Mouse (Mus musculus) ES-Bruce4 (cell line): ENCODE results near the gene Mapk6. TPM values are rescaled to one million over a fixed set of nuclear protein-coding genes. Genes with fewer than 3 reads are reported as not detected.
A peak's percentile ranks its signal among the peaks of the same experiment; 100 is the strongest.

Experiments
- H3K27ac ChIP-seq: 2 replicates; pipeline ENCODE4 v1.5.1; 2012; ENCODE audit warnings: low read length, inconsistent platforms; ENCODE audit not compliant: insufficient read depth
- H3K27me3 ChIP-seq: 2 replicates; pipeline ENCODE4 v1.6.1; 2012; ENCODE audit warnings: mild to moderate bottlenecking, low read length, inconsistent platforms; ENCODE audit not compliant: control insufficient read depth, poor library complexity, insufficient read depth, severe bottlenecking
- H3K36me3 ChIP-seq: 2 replicates; pipeline ENCODE4 v1.6.1; 2012; ENCODE audit warnings: inconsistent platforms, mild to moderate bottlenecking, low read length, moderate library complexity; ENCODE audit not compliant: control insufficient read depth, poor library complexity, insufficient read depth, severe bottlenecking
- H3K4me1 ChIP-seq: one replicate; pipeline ENCODE4 v1.8.1; 2011; ENCODE audit warnings: low read length; ENCODE audit not compliant: control insufficient read depth, insufficient read depth
- H3K4me3 ChIP-seq: 2 replicates; pipeline ENCODE4 v1.5.1; 2011; ENCODE audit warnings: low read depth, mild to moderate bottlenecking, low read length
- H3K9ac ChIP-seq: 2 replicates; pipeline ENCODE4 v1.6.1; 2012; ENCODE audit warnings: low read depth, mild to moderate bottlenecking, inconsistent platforms; ENCODE audit not compliant: poor library complexity, severe bottlenecking
- H3K9me3 ChIP-seq: replicated peaks from 2 replicates; pipeline ENCODE4 v1.6.1; 2012; ENCODE audit warnings: mild to moderate bottlenecking, low read length, inconsistent platforms; ENCODE audit not compliant: control insufficient read depth, poor library complexity, insufficient read depth, severe bottlenecking
- CTCF ChIP-seq: IDR thresholded peaks from one replicate; pipeline ENCODE4 v1.8.1; 2011; ENCODE audit warnings: low read depth, low read length
- EP300 ChIP-seq: IDR thresholded peaks from 2 replicates; pipeline ENCODE4 v1.6.1; 2011; ENCODE audit warnings: low read depth, low read length; ENCODE audit not compliant: insufficient read depth
- POLR2A ChIP-seq: IDR thresholded peaks from one replicate; pipeline ENCODE4 v1.8.1; 2011; ENCODE audit warnings: low read length; ENCODE audit not compliant: insufficient read depth
- polyA plus RNA-seq: library from polyadenylated mRNA; stranded (reverse); fragments of >200 nt; gene quantifications from 2 replicates; pipeline ENCODE4 v1.2.4, GENCODE M21; 2011; ENCODE audit warnings: low read depth; ENCODE audit not compliant: missing spikeins, insufficient read depth, insufficient read length

Mapk6 gene
- polyA plus RNA-seq, 1 experiment: 147 TPM

DNA sequence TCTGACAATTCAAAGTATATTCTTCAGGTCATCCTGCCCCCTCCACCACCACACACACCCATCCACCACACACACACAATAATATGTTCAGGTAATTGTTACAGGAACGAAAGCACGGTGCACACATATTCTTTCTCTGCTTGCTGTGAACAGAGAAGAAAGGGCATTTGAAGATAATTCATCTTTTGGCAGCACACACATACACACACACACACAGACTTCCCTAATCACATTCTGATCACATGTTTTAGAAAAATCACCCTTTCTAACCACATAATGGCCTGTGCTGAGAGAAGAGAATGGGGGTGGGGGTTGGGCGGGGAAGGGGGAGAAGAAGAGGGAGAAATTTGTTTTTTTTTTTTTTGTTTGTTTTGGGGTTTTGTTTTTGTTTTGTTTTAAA is 22.9 kb upstream of the Mapk6 start:
- Histone ChIP-seq H3K27me3 (no peaks in the 10 kb centered on the region), H3K4me3 (no peak overlapping the region), H3K27ac (peak overlapping the region; percentile 72), H3K9me3 (no peaks in the 10 kb centered on the region), H3K9ac (no peak overlapping the region), H3K4me1 (peaks cover 4% of the 10 kb centered on the region), H3K36me3 (no peaks in the 10 kb centered on the region)
- TF ChIP-seq EP300: no peak
- no peak for TF ChIP-seq CTCF
- TF ChIP-seq POLR2A: no peak

DNA sequence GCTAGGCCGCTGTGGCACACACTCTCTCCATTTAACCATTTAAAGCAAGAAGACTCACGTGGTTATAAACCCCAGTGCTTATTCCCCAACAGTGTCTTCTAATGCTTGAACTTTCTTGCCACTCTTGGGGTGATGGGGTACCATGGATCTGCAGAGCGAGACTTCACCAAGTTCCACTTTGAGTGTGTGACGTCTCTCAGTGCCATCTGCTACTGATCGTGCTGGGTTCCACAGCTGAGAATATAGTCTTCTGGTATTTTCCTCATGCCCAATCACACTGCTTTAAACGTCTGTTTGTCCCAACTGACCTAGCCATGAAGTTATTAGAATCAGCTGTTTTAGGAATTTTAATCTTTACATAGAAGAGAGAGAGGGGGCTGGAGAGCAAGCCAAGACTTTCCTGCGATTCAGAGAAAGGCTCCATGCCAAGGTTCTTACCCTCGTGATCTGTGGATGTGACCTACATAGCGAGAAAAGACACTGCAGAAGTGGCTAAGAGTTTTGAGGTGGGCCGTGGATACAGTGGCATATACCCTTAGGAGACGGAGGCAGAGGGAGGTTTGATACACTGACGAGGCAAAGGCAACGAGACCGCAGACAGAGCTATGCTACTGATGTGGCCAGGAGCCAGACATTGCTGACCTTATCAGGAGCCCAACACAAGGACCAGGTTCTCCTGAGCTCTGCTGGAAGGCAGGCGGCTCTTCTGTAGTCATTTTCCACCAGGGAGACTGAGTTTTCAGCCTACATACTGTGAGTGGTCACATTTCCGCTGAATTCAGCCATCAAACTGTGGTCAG is 21.2 kb upstream of the Mapk6 start:
- Histone ChIP-seq H3K27ac (no peak overlapping the region), H3K4me3 (no peak overlapping the region), H3K9ac (no peak overlapping the region), H3K36me3 (no peaks in the 10 kb centered on the region), H3K27me3 (no peaks in the 10 kb centered on the region), H3K4me1 (peaks cover 4% of the 10 kb centered on the region), H3K9me3 (no peaks in the 10 kb centered on the region)
- no peak for TF ChIP-seq POLR2A
- no peak for TF ChIP-seq CTCF
- no peak for TF ChIP-seq EP300

DNA sequence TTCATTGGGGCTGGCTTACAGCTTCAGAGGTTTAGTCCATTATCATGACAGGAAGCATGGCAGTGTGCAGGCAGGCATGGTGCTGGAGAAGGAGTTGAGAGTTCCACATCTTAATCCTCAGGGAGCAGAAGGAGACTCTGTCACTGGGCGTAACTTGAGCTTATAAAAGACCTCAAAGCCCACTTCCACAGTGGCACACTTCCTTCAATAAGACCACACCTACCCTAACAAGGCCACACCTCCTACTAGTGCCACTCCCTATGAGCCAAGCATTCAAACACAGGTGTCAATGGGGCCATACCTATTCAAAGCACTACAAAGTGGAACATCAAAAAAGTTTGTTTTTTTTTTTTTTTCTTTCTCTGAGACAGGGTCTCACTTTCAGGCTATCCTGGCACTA is 19.9 kb upstream of the Mapk6 start:
- Histone ChIP-seq H3K27ac (no peak overlapping the region), H3K9me3 (no peaks in the 10 kb centered on the region), H3K36me3 (no peaks in the 10 kb centered on the region), H3K9ac (no peak overlapping the region), H3K4me3 (no peak overlapping the region), H3K4me1 (peaks cover 8% of the 10 kb centered on the region), H3K27me3 (no peaks in the 10 kb centered on the region)
- TF ChIP-seq EP300 (no peak), POLR2A (no peak), CTCF (no peak)

DNA sequence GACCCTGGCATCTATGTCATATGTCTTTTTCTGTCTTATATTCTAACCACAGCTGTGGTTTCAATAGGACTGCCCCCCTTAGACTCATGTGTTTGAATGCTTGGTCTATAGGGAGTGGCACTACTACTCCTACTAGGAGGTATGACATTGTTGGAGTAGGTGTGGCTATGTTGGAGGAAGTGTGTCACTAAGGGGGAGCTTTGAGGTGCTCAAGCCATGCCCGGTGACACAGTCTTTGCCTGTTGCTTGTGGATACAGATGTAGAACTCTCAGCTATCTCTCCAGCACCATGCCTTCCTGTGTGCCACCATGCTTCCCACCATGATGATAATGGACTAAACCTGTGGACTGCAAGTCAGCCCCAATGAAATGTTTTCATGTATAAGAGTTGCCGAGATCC is 19.2 kb upstream of the Mapk6 start:
- peaks cover 9% of the 10 kb centered on the region for H3K4me1 ChIP-seq
- no peaks in the 10 kb centered on the region for H3K27me3 ChIP-seq
- no peaks in the 10 kb centered on the region for H3K36me3 ChIP-seq
- H3K9ac ChIP-seq: no peak overlapping the region
- no peak overlapping the region for H3K4me3 ChIP-seq
- no peaks in the 10 kb centered on the region for H3K9me3 ChIP-seq
- no peak overlapping the region for H3K27ac ChIP-seq
- TF ChIP-seq EP300: no peak
- TF ChIP-seq POLR2A: no peak
- no peak for TF ChIP-seq CTCF

DNA sequence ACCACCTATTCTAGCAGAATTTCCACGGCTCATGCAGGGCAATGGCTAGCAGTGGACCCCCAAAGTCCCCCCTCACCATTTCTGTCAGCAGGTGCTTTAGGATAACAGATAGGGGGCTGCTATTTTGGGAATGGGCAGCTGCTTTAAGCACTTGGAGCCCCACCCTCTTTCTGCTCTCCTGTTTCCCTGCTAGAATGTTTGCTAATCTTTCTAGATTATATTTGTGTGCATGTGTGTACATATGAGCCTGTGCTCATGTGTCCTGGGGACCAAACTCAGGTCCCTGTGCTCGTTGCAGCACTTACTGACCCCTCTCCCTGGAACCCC is 18.4 kb upstream of the Mapk6 start:
- H3K27me3 ChIP-seq: no peaks in the 10 kb centered on the region
- no peaks in the 10 kb centered on the region for H3K9me3 ChIP-seq
- no peak overlapping the region for H3K9ac ChIP-seq
- TF ChIP-seq CTCF: no peak
- no peak for TF ChIP-seq EP300
- no peak for TF ChIP-seq POLR2A
- no peak overlapping the region for H3K27ac ChIP-seq
- no peak overlapping the region for H3K4me3 ChIP-seq
- no peaks in the 10 kb centered on the region for H3K36me3 ChIP-seq
- peaks cover 10% of the 10 kb centered on the region for H3K4me1 ChIP-seq

DNA sequence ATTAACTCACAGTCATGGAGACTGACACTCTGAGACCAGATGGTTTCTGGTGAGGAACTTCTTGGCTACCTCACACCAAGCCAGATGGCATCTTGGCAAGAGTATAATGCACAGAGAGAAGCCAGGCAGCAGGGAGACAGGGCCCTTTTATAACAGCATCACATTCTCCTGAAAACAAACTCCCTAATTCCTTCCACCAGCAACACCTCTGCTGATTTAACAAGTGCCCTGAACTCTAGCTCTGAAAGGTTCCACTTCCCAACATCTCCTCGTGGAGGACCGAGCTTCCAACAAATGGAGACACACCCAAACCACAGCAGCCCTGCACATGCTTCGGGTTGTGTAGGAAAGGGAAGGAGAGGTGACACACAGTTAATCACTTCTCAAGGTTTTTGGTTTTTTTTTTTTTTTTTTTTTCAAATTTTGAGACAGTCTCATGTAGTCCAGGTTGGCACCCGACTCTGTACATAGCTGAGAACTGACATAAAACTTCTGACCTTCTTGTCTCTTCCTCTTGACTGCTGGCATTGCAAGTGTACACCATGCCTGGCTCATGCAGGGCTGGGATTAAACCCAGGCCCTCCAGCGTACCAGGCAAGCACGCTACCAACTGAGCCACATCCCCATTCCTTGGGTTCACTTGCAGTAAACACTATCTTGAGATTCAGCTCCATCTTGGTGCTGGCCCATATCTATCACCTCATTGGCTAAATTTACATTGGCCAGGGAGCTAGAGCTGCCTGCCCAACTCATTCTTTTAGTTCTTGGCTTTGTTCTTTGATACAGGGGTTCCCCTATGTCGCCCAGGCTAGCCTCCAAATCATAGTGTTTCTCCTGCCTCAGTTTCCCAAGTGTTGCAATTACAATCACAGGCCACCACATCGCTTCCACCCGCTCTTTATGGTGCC is 17.8 kb upstream of the Mapk6 start:
- Histone ChIP-seq H3K36me3 (no peaks in the 10 kb centered on the region), H3K4me3 (no peak overlapping the region), H3K27ac (no peak overlapping the region), H3K4me1 (peaks cover 10% of the 10 kb centered on the region), H3K9me3 (no peaks in the 10 kb centered on the region), H3K9ac (no peak overlapping the region), H3K27me3 (no peaks in the 10 kb centered on the region)
- TF ChIP-seq POLR2A: no peak
- TF ChIP-seq EP300: no peak
- no peak for TF ChIP-seq CTCF
